Comparison of ENCODE assay signal across 9 mouse cellular contexts in genomic region chr8:120902346-120902745, GRCm38 (mm10).
DNase-seq lines count a peak whose midpoint lies in the region; ATAC-seq lines count a peak whose summit lies in the region.
"Had no signal": no experiment of that assay in that cellular context is flagged by ENCODE, and none has a peak within 500 bp of the region (broad histone marks: within the 10 kb centered on the region; RNA-seq: fewer than 3 reads in every experiment).

No protein-coding gene starts in this region.

- no peak overlapping the region; the same call in 1 of the 2 replicates for H3K4me2 ChIP-seq in intestine, embryonic 16.5 days (ENCODE audit: low read depth, low read length)
- H3K4me2 ChIP-seq in lung, embryonic 16.5 days (ENCODE audit: low read depth, low read length), result no peak overlapping the region

- 25% methylated on average over 11 of the region's 11 CpGs for WGBS in intestine, embryonic 16.5 days
- 10% methylated on average over 11 of the region's 11 CpGs for WGBS in lung, embryonic 16.5 days

- DNase-seq in urinary bladder, postnatal 25 days (ENCODE audit: low spot score), result peak; percentile 26
- DNase-seq in urinary bladder, postnatal 4 days (ENCODE audit: low spot score in 2 of 2), result no peak
- no peak for DNase-seq in layer of hippocampus, adult 9-10 months (ENCODE audit: low spot score)
- no peak for DNase-seq in ovary, postnatal 36 days (ENCODE audit: low spot score)
- DNase-seq in ovary, adult 18-20 months (ENCODE audit: low spot score), result no peak
- DNase-seq: forebrain, postnatal 0 days had no signal

- no peaks in the 10 kb centered on the region for H3K9me3 ChIP-seq in intestine, embryonic 16.5 days (ENCODE audit: control insufficient read depth, low read length)
- H3K9me3 ChIP-seq in lung, embryonic 16.5 days (ENCODE audit: control insufficient read depth, low read length), result peaks cover 3% of the 10 kb centered on the region

- peak overlapping the region; percentile 30; the same call in 1 of the 2 replicates for H3K9ac ChIP-seq in intestine, embryonic 16.5 days (ENCODE audit: low read depth, low read length)
- H3K9ac ChIP-seq in lung, embryonic 16.5 days (ENCODE audit: low read length), result no peak overlapping the region
- H3K9ac ChIP-seq: forebrain, postnatal 0 days had no signal

- 0 out of 2 replicates have a peak, but pooled peaks have one; percentile 38 for ATAC-seq in intestine, embryonic 16.5 days
- peak; percentile 39; the same call in 1 of the 2 replicates for ATAC-seq in lung, embryonic 16.5 days (ENCODE audit: low read depth)
- ATAC-seq: forebrain, postnatal 0 days had no signal

- H3K36me3 ChIP-seq in intestine, embryonic 16.5 days (ENCODE audit: control insufficient read depth, insufficient read depth, low read length), result no peaks in the 10 kb centered on the region
- no peaks in the 10 kb centered on the region for H3K36me3 ChIP-seq in lung, embryonic 16.5 days (ENCODE audit: control insufficient read depth, insufficient read depth, low read length)

- no peaks in the 10 kb centered on the region for H3K27me3 ChIP-seq in intestine, embryonic 16.5 days (replicated peaks; ENCODE audit: control insufficient read depth, insufficient read depth, low read length)
- no peaks in the 10 kb centered on the region for H3K27me3 ChIP-seq in lung, embryonic 16.5 days (ENCODE audit: control insufficient read depth, insufficient read depth, low read depth, low read length)

- H3K27ac ChIP-seq in intestine, embryonic 16.5 days (ENCODE audit: low read length), result peak overlapping the region; percentile 80
- H3K27ac ChIP-seq in lung, embryonic 16.5 days (ENCODE audit: low read length), result peak overlapping the region; percentile 18
- H3K27ac ChIP-seq: macrophage had no signal

- H3K4me1 ChIP-seq in intestine, embryonic 16.5 days (ENCODE audit: control insufficient read depth, insufficient read depth, low read length), result peaks cover 14% of the 10 kb centered on the region
- peaks cover 27% of the 10 kb centered on the region for H3K4me1 ChIP-seq in lung, embryonic 16.5 days (replicated peaks; ENCODE audit: control insufficient read depth, insufficient read depth, low read length)

- no peak overlapping the region for H3K4me3 ChIP-seq in intestine, embryonic 16.5 days (ENCODE audit: low read length)
- H3K4me3 ChIP-seq in lung, embryonic 16.5 days (ENCODE audit: low read length), result no peak overlapping the region
